In genomic region chr7:49599950-49600349, GRCm38 (mm10) we compare ENCODE assay signal across 28 mouse cellular contexts. TPM values are rescaled to one million over a fixed set of nuclear protein-coding genes. Genes with fewer than 3 reads are reported as not detected.
"Had no signal": no experiment of that assay in that cellular context is flagged by ENCODE, and none has a peak within 500 bp of the region (broad histone marks: within the 10 kb centered on the region; RNA-seq: fewer than 3 reads in every experiment).

No protein-coding gene starts in this region.

- H3K4me3 ChIP-seq: liver, embryonic 13.5 days; megakaryocyte, embryonic 14.5 days; midbrain, embryonic 10.5 days; midbrain, embryonic 13.5 days; myocyte; neural tube, embryonic 13.5 days had no signal

- H3K4me2 ChIP-seq: liver, embryonic 13.5 days; midbrain, embryonic 13.5 days; neural tube, embryonic 13.5 days had no signal

- H3K27me3 ChIP-seq: liver, embryonic 13.5 days; megakaryocyte, embryonic 14.5 days; midbrain, embryonic 13.5 days; neural tube, embryonic 13.5 days had no signal

- H3K9me3 ChIP-seq: liver, embryonic 13.5 days; megakaryocyte, embryonic 14.5 days; midbrain, embryonic 10.5 days; midbrain, embryonic 13.5 days; neural tube, embryonic 13.5 days had no signal

- DNase-seq: kidney, adult 18-20 months; kidney, adult 9 months; kidney, postnatal 14 days; kidney, postnatal 4 days; liver, embryonic 13.5 days; lung, postnatal 14 days; retina, postnatal 1 day; right cerebral cortex, postnatal 25 days; spleen, adult 18-20 months; thymus, adult 18-20 months; thymus, postnatal 36 days had no signal

- H3K9ac ChIP-seq: liver, embryonic 13.5 days; midbrain, embryonic 13.5 days; neural tube, embryonic 13.5 days had no signal

- ATAC-seq: midbrain, embryonic 13.5 days; midbrain, embryonic 16.5 days had no signal

- H3K27ac ChIP-seq: liver, embryonic 13.5 days; midbrain, embryonic 10.5 days; midbrain, embryonic 13.5 days; neural tube, embryonic 13.5 days had no signal

- H3K4me1 ChIP-seq: liver, embryonic 13.5 days; midbrain, embryonic 10.5 days; midbrain, embryonic 13.5 days; neural tube, embryonic 13.5 days had no signal

RNA-seq across cellular contexts. Expression of gene Dbx1, which starts 36.7 kb away (rescaled TPM):
- total RNA-seq: layer of hippocampus, adult 18-20 months; layer of hippocampus, postnatal 14 days; left cerebral cortex, postnatal 36 days; liver, adult 2 months; monocyte, adult 5-6 weeks; neutrophil, adult 5-6 weeks had no signal
- polyA plus RNA-seq: kidney, embryonic 16.5 days; limb, embryonic 11.5 days; liver, adult 2 months; liver, embryonic 16.5 days; myocyte; testis, adult 2 months; urinary bladder, adult 2 months had no signal
